ENCODE assay signal across 19 mouse cellular contexts in genomic region chr15:11204934-11205333, GRCm38 (mm10).
"Had no signal": no experiment of that assay in that cellular context is flagged by ENCODE, and none has a peak within 500 bp of the region (broad histone marks: within the 10 kb centered on the region; RNA-seq: fewer than 3 reads in every experiment).

No protein-coding gene starts in this region.

- H3K9me3 ChIP-seq: kidney, embryonic 15.5 days; limb, embryonic 10.5 days; limb, embryonic 13.5 days; liver, embryonic 12.5 days; liver, embryonic 15.5 days; lung, embryonic 15.5 days; megakaryocyte, embryonic 14.5 days; midbrain, embryonic 10.5 days had no signal

- H3K27me3 ChIP-seq: kidney, embryonic 15.5 days; limb, embryonic 13.5 days; liver, embryonic 12.5 days; liver, embryonic 15.5 days; lung, embryonic 15.5 days; megakaryocyte, embryonic 14.5 days had no signal

- H3K36me3 ChIP-seq: kidney, embryonic 15.5 days; limb, embryonic 10.5 days; limb, embryonic 13.5 days; liver, embryonic 12.5 days; liver, embryonic 15.5 days; lung, embryonic 15.5 days; midbrain, embryonic 10.5 days had no signal

- H3K4me1 ChIP-seq: limb, embryonic 10.5 days; limb, embryonic 13.5 days; liver, embryonic 12.5 days; liver, embryonic 15.5 days; lung, embryonic 15.5 days; megakaryocyte, embryonic 14.5 days; midbrain, embryonic 10.5 days had no signal

- DNase-seq: kidney, postnatal 14 days; layer of hippocampus, adult 9-11 months; liver; lung, postnatal 10 days; lung, postnatal 36 days; midbrain, embryonic 14.5 days; thymus, adult 2 months; thymus, postnatal 14 days; thymus, postnatal 4 days had no signal

- H3K4me3 ChIP-seq: kidney, embryonic 15.5 days; layer of hippocampus, adult 2 months; limb, embryonic 10.5 days; limb, embryonic 13.5 days; liver, embryonic 12.5 days; liver, embryonic 15.5 days; lung, embryonic 15.5 days; megakaryocyte, embryonic 14.5 days; midbrain, embryonic 10.5 days had no signal

- H3K27ac ChIP-seq: kidney, embryonic 15.5 days; layer of hippocampus, adult 2 months; limb, embryonic 10.5 days; limb, embryonic 13.5 days; liver, embryonic 12.5 days; liver, embryonic 15.5 days; lung, embryonic 15.5 days; midbrain, embryonic 10.5 days; stomach, postnatal 0 days had no signal
